In the genomic region with DNA sequence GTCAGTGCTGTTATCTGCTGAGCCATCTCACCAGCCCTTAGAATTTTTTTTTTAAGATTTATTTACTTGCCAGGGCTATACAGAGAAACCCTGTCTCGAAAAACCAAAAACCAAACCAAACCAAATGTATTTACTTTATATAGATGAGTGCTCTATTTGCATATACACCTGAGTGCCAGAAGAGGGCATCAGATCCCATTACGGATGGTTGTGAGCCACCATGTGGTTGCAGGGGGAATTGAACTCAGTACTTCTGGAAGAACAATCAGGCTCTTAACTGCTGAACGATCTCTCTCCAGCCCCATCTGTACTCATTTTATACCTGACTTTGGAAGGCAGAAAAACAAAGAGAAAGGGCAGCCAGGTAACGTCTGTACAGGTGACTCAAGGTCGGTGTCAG, we compare ENCODE assay signal across 10 mouse cellular contexts. TPM values are rescaled to one million over a fixed set of nuclear protein-coding genes. Genes with fewer than 3 reads are reported as not detected.
DNase-seq lines count a peak whose midpoint lies in the region; TF ChIP-seq lines count a peak whose summit lies in the region.
"Had no signal": no experiment of that assay in that cellular context is flagged by ENCODE, and none has a peak within 500 bp of the region (broad histone marks: within the 10 kb centered on the region; RNA-seq: fewer than 3 reads in every experiment).

No protein-coding gene starts in this region.

- TF ChIP-seq CTCF in left cerebral cortex, adult 2 months (IDR thresholded peaks at IDR 0.05), result peak; percentile 52

- peak; percentile 44 for DNase-seq in adrenal gland, postnatal 14 days
- DNase-seq in adrenal gland, postnatal 25 days, result no peak
- no peak for DNase-seq in left cerebral cortex, adult 2 months (ENCODE audit: extremely low spot score in 1 of 2, low spot score in 2 of 2)
- DNase-seq in left cerebral cortex, adult 18-20 months (ENCODE audit: low spot score in 2 of 2), result no peak
- DNase-seq in adipocyte (ENCODE audit: low spot score), result peak; percentile 35
- DNase-seq in splenic B cell, adult 2 months (ENCODE audit: low read depth, low spot score), result peak; percentile 75
- no peak for DNase-seq in left cerebral cortex, adult 9 months (ENCODE audit: low spot score in 2 of 2)
- DNase-seq in heart, adult 8-10 months (ENCODE audit: low spot score), result no peak

- intact Hi-C loops in left cerebral cortex, adult 2 months (cut with DNase I), result loop anchor here (10.0 kb wide), 1 partner anchor 230 kb away; no protein-coding TSS in a partner anchor

- no peak overlapping the region for H3K27ac ChIP-seq in left cerebral cortex, adult 2 months
- H3K27ac ChIP-seq: embryonic facial prominence, embryonic 15.5 days had no signal

- no peaks in the 10 kb centered on the region for H3K27me3 ChIP-seq in splenic B cell, adult 2 months (ENCODE audit: control insufficient read depth, insufficient read depth, low read length, poor library complexity, severe bottlenecking)
- H3K27me3 ChIP-seq: embryonic facial prominence, embryonic 15.5 days had no signal

- H3K36me3 ChIP-seq in splenic B cell, adult 2 months (ENCODE audit: control insufficient read depth, insufficient read depth, low read length, poor library complexity, severe bottlenecking), result no peaks in the 10 kb centered on the region
- H3K36me3 ChIP-seq: embryonic facial prominence, embryonic 15.5 days had no signal

- no peak overlapping the region for H3K4me3 ChIP-seq in left cerebral cortex, adult 2 months
- H3K4me3 ChIP-seq: embryonic facial prominence, embryonic 15.5 days; megakaryocyte, embryonic 14.5 days had no signal

RNA-seq across cellular contexts. Expression of a gene that starts 20.9 kb away (rescaled TPM):
- not detected in 2 replicates for total RNA-seq in adrenal gland, postnatal 14 days (2021)
- not detected in 2 replicates for total RNA-seq in adrenal gland, postnatal 25 days (2021)
- not detected for total RNA-seq in left cerebral cortex, adult 2 months (2021)
- not detected for total RNA-seq in left cerebral cortex, adult 18-20 months (2021)
- not detected for total RNA-seq in heart, adult 8-10 months (2022)

RNA-seq across cellular contexts. Expression of a gene that starts 32.4 kb away (rescaled TPM):
- total RNA-seq in adrenal gland, postnatal 14 days (2021), result 1.7 and 2.2 TPM in 2 replicates
- total RNA-seq in adrenal gland, postnatal 25 days (2021), result not detected in 2 replicates
- total RNA-seq in left cerebral cortex, adult 2 months (2021), result not detected
- total RNA-seq in left cerebral cortex, adult 18-20 months (2021), result not detected
- total RNA-seq in heart, adult 8-10 months (2022), result not detected

RNA-seq across cellular contexts. Expression of a gene that starts 34.7 kb away (rescaled TPM):
- total RNA-seq in adrenal gland, postnatal 14 days (2021), result 0.85 TPM in 1 of 2 replicates, not detected in the other
- 1.3 and 2.2 TPM in 2 replicates for total RNA-seq in adrenal gland, postnatal 25 days (2021)
- under 1 TPM in 1 of 2 experiments, not detected in 1; 0.51 TPM for total RNA-seq in left cerebral cortex, adult 2 months (2021)
- not detected for total RNA-seq in left cerebral cortex, adult 18-20 months (2021)
- not detected for total RNA-seq in heart, adult 8-10 months (2022)

RNA-seq across cellular contexts. Expression of a gene that starts 38.9 kb away (rescaled TPM):
- total RNA-seq in adrenal gland, postnatal 14 days (2021), result 7.9 and 8.6 TPM in 2 replicates
- 7.9 and 9.5 TPM in 2 replicates for total RNA-seq in adrenal gland, postnatal 25 days (2021)
- total RNA-seq in left cerebral cortex, adult 2 months (2021), result 1 to 10 TPM; 1.3 TPM
- total RNA-seq in left cerebral cortex, adult 18-20 months (2021), result 1 to 10 TPM; 2.8 to 3.0 TPM
- total RNA-seq in heart, adult 8-10 months (2022), result 1 to 10 TPM; 4.1 to 7.8 (median 4.6) TPM

RNA-seq across cellular contexts. Expression of a gene that starts 42.3 kb away (rescaled TPM):
- 1,334 and 1,341 TPM in 2 replicates for total RNA-seq in adrenal gland, postnatal 14 days (2021)
- 787 and 1,051 TPM in 2 replicates for total RNA-seq in adrenal gland, postnatal 25 days (2021)
- 100 to 1,000 TPM; 364 to 413 TPM for total RNA-seq in left cerebral cortex, adult 2 months (2021)
- 100 to 1,000 TPM; 416 to 479 TPM for total RNA-seq in left cerebral cortex, adult 18-20 months (2021)
- total RNA-seq in heart, adult 8-10 months (2022), result 1,000 to 10,000 TPM; 1,724 to 2,176 (median 1,900) TPM

Comparison
In these comparisons a context has a peak if more than half of its experiments do, and no peak if none do; other contexts are left out.
1. DNase-seq: peak in adrenal gland, postnatal 14 days (single experiment), adipocyte (single experiment) and splenic B cell, adult 2 months (single experiment); none in adrenal gland, postnatal 25 days (single experiment), left cerebral cortex, adult 2 months (0 of 2), left cerebral cortex, adult 18-20 months (0 of 2), left cerebral cortex, adult 9 months (0 of 2) and heart, adult 8-10 months (single experiment).